Mouse (Mus musculus) erythroblast, embryonic 14.5 days (primary cell): ENCODE measurements around the gene Ifngr1.

Experiments used
- GATA1 ChIP-seq: IDR thresholded peaks from 2 replicates; pipeline ENCODE4 v1.6.1; 2012; ENCODE audit warnings: low read length, inconsistent platforms, mixed read lengths
- TAL1 ChIP-seq: IDR thresholded peaks from 3 replicates; pipeline ENCODE4 v1.6.1; 2012; ENCODE audit warnings: low read length, inconsistent platforms, mixed read lengths

DNA sequence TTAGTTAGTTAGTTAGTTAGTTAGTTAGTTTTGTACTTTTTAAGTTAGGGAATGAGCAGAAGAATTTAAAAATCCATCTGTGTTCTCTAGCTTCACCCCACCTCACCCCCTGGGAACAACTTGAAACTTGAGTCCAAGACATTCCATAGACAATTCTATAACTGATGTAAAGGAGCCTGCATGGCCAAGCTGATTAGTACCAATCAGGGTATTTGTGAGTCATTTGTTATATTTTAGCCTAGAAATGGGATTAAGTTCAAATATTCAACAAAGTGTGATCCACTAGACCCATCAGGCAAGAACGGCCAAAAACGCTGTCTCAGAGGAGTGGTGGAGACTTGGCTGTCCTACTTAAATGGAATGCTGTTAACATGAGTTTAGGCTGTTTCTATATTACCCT lies 35.6 kb downstream of the Ifngr1 start:
- no peak for TF ChIP-seq TAL1
- TF ChIP-seq GATA1 = no peak
